Mouse (Mus musculus) cerebellum, adult (tissue): Measurements from ENCODE around the gene Hap1.
A peak's percentile ranks its signal among the peaks of the same experiment; 100 is the strongest.
"Not testable (repeated sequence)": the region's sequence is repeated elsewhere in the genome, so short reads cannot be mapped to it uniquely, and the experiment has no call there.

ENCODE experiments used
- ATAC-seq: cut with Nextera tagmentation; 2 replicates; pipeline ENCODE4 v1.9.2; 2017; ENCODE audit warnings: mild to moderate bottlenecking, moderate library complexity, mixed read lengths; ENCODE audit not compliant: insufficient number of reproducible peaks, low FRiP score, low TSS enrichment

Hap1 gene

GRCm38 (mm10) chr11:100320172-100320630 is 35.7 kb downstream of the Hap1 start:
- peak; percentile 82 for ATAC-seq

GRCm38 (mm10) chr11:100319492-100320171 is 36.3 kb downstream of the Hap1 start, which contains the start of gene Eif1:
Gene Eif1, plus strand, starts transcription at chr11:100319885.
- peak; percentile 87 for ATAC-seq

DNA sequence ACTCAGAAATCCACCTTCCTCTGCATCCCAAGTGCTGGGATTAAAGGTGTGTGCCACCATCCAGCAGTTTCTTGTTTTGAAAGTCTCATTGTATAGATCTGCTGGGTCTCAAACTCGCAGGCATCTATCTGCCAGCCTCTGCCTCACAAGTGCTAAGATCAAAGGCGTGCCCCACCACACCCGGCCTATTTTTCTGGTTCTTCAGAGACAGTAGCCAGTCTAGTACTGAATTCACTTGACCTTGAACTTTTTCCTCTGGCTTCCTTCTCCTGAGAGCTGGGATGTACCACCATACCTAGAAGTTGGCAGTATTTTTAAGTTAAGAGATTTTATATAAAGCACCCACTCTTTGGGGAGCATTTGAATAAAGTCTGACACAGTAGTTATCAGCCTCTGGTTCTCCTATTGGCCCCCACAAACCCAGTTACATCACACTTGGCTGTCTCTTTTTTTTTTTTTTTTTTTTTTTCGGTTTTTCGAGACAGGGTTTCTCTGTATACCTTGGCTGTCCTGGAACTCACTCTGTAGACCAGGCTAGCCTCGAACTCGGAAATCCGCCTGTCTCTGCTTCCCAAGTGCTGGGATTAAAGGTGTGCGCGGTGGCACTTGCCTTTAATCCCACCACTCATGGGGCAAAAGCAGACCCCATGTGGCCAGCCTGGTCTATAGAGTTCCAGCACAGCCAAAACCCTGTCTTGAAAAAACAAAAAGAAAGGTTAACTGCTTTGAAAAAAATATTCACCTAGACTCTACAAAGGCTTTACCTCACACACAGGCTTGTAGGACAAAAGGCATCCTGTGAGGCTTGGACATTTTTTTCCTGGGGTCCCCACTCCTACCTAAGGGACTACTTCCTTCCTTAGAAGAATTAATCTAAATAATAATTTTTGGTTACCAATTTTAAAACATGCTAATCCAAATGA is 37.1 kb downstream of the Hap1 start:
- ATAC-seq, result no peak

GRCm38 (mm10) chr11:100317826-100318380 is 38.0 kb downstream of the Hap1 start:
- ATAC-seq, result no peak

- ATAC-seq, result no peak
Measured at GRCm38 (mm10) chr11:100315439-100315838, 40.5 kb downstream of the Hap1 start.

DNA sequence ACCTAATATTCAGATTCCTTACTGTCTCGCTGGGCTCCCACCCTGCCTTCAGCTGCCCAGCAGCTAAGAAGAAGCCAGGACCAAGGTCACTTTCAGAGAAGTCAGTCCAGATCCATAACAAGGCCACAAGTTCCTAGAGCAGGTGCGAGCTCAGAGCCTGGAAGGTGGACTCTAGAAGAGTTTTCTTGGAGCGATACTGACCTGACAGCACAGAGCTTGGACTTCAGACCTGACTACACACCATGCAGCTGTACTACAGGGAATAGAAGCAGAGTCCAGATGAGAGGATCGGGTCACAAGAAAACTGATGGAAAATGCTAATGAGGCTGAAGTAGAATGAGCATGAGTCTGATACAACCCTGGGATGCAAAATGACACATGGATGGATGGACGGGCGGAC is 42.5 kb downstream of the Hap1 start:
- ATAC-seq, result no peak

DNA sequence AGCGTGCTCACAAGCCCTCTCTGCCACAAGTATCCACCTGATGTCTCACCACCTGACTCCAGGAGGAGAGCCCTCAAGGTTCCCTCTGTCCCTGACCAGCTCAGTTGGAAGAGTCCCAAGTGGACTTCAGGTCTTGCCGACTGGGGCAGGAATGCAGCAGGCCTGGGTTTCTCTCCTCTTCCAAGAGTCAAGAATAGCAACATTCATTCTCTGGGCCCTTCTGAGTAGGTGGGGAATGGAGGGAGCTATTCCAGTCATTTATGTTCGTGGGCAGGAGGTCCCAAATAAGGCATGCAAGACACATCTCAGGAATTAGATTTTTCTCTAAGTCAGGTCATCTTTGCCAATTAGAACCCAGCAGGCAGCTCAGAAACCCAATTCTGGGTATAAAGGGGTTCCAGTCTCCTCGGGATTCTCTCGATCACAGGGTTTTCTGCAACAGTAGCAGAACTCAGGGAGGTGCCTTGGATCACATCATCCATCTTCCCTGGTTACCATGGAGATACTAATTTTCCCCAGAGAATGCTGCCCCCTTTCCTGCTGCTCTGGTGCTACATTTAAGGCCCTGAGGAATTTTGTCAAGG is 43.7 kb downstream of the Hap1 start:
- no peak for ATAC-seq

- no peak for ATAC-seq
Measured at GRCm38 (mm10) chr11:100311656-100312055, 44.3 kb downstream of the Hap1 start.

DNA sequence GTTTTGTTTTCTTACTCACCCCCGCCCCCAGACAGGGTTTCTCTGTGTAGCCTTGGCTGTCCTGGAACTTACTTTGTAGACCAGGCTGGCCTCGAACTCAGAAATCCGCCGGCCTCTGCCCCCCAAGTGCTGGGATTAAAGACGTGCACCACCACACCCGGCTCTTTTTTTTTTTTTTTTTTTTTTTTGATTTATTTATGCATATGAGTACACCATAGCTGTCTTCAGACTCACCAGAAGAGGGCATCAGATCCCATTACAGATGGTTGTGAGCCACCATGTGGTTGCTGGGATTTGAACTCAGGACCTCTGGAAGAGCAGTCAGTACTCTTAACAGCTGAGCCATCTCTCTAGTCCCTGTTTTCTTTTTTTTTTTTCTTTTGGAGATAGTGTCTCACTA is 47.3 kb downstream of the Hap1 start:
- ATAC-seq, result not testable (repeated sequence)

- ATAC-seq, result no peak
Measured at GRCm38 (mm10) chr11:100307900-100308299, 48.0 kb downstream of the Hap1 start.

GRCm38 (mm10) chr11:100301292-100301691 is 54.6 kb downstream of the Hap1 start:
- no peak for ATAC-seq

GRCm38 (mm10) chr11:100300293-100300692 is 55.6 kb downstream of the Hap1 start:
- no peak for ATAC-seq

GRCm38 (mm10) chr11:100298274-100299036 is 57.5 kb downstream of the Hap1 start:
- peak; percentile 56; the same call in 1 of the 2 replicates for ATAC-seq

- ATAC-seq, result no peak
Measured at GRCm38 (mm10) chr11:100297801-100298200, 58.1 kb downstream of the Hap1 start.
